Mouse (Mus musculus) thymus, adult 2 months (tissue): ENCODE results near the gene Gtf2f2. TPM values are rescaled to one million over a fixed set of nuclear protein-coding genes. Genes with fewer than 3 reads are reported as not detected.

ENCODE experiments used
- DNase-seq: peaks from one replicate; pipeline ENCODE4 v3.0.0; 2021
- H3K27ac ChIP-seq: fragments of 200-500 bp; 2 replicates; pipeline ENCODE4 v1.5.1; 2012; ENCODE audit warnings: low read length, control low read depth; ENCODE audit not compliant: control insufficient read depth, insufficient read depth
- H3K27me3 ChIP-seq: fragments of 200-500 bp; 2 replicates; pipeline ENCODE4 v1.6.1; 2012; ENCODE audit warnings: mild to moderate bottlenecking, low read length, moderate library complexity, mixed read lengths; ENCODE audit not compliant: control insufficient read depth, insufficient read depth
- H3K36me3 ChIP-seq: fragments of 200-500 bp; 2 replicates; pipeline ENCODE4 v1.6.1; 2012; ENCODE audit warnings: mild to moderate bottlenecking, low read length, moderate library complexity; ENCODE audit not compliant: control insufficient read depth, insufficient read depth
- H3K4me1 ChIP-seq: fragments of 200-500 bp; replicated peaks from 2 replicates; pipeline ENCODE4 v1.6.1; 2012; ENCODE audit warnings: low read length; ENCODE audit not compliant: control insufficient read depth, insufficient read depth
- H3K4me3 ChIP-seq: fragments of 200-500 bp; 2 replicates; pipeline ENCODE4 v1.5.1; 2012; ENCODE audit warnings: mild to moderate bottlenecking, low read length, control low read depth, moderate library complexity; ENCODE audit not compliant: control insufficient read depth, insufficient read depth
- CTCF ChIP-seq: fragments of 200-500 bp; IDR thresholded peaks from 2 replicates; pipeline ENCODE4 v1.5.1; 2012; ENCODE audit warnings: mild to moderate bottlenecking, control low read depth, low read length, moderate library complexity, borderline replicate concordance; ENCODE audit not compliant: control insufficient read depth, poor library complexity, insufficient read depth; ENCODE audit errors: extremely low read depth
- POLR2A ChIP-seq: fragments of 200-500 bp; IDR thresholded peaks from 2 replicates; pipeline ENCODE4 v1.6.1; 2012; ENCODE audit warnings: mild to moderate bottlenecking, low read length, control low read depth, moderate library complexity; ENCODE audit not compliant: control insufficient read depth, poor library complexity, insufficient read depth; ENCODE audit errors: extremely low read depth
- WGBS: fragments of 180-500 bp; shearing (Covaris S2); methylation state at CpG from one replicate; pipeline ENCODE4 v1.1.7; 2018; 5-methylcytosine and 5-hydroxymethylcytosine counted together
- polyA plus RNA-seq: library from polyadenylated mRNA; depleted of rRNA; stranded (reverse); fragments of >200 nt; gene quantifications from 2 replicates; pipeline ENCODE4 v1.2.3, GENCODE M21; 2012

Gtf2f2 gene
- polyA plus RNA-seq, 1 experiment: 4.7 TPM

DNA sequence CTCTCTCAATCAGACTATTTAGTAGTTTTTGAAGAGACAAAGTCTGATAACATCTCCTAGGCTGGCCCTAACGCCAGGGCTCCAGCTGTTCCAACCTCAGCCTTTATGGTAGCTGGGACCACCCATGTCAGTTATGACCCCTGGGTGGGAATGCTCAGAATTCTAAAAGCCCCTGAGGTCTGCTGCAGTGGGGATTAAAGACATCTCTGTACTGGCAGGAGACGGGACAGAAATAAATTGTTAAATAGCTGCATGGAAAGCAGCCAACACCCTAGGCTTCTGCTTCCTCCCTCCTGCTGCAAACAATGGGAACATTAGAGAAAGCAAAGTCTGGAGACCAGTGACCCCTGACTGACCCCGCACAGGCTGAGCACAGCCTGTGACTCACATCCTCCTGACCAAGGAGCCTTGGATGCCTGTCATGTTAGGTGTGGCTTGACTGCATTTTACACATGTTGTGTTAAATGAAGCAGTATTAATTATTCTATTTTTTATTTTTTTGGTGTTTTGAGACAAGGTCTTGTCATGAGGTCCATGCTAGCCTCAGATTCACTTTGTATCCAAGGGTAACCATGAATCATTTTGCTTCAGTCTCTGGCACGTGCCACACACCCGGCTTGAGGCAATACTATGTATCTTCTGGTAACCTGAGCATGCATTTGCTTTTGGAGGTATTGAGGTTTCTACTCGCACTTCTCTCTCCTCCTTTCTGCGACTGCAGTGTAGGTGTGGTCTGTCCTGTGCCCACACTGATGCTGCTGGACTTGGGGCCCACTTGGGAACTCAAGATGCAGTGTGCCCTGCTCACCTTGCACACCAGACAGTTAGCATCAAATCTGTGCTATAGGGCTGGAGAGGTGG, 146.9 kb downstream of the Gtf2f2 start:
- 29% methylated on average over 7 of the region's 7 CpGs for WGBS
- no peak for DNase-seq
- peaks cover 2% of the 10 kb centered on the region; the same call in 1 of the 2 replicates for H3K4me1 ChIP-seq
- no peak for TF ChIP-seq CTCF
- TF ChIP-seq POLR2A: no peak
- no peaks in the 10 kb centered on the region for H3K27me3 ChIP-seq
- H3K36me3 ChIP-seq: no peaks in the 10 kb centered on the region
- H3K4me3 ChIP-seq: no peak overlapping the region
- no peak overlapping the region for H3K27ac ChIP-seq

- 97% methylated on average over 6 of the region's 6 CpGs for WGBS
- Histone ChIP-seq H3K27me3 (no peaks in the 10 kb centered on the region), H3K27ac (no peak overlapping the region), H3K36me3 (no peaks in the 10 kb centered on the region), H3K4me1 (peaks cover 2% of the 10 kb centered on the region; the same call in 1 of the 2 replicates), H3K4me3 (no peak overlapping the region)
- no peak for TF ChIP-seq POLR2A
- TF ChIP-seq CTCF: no peak
- no peak for DNase-seq
These were observed 148.0 kb downstream of the Gtf2f2 start for GRCm38 (mm10) chr14:75862701-75863100.

DNA sequence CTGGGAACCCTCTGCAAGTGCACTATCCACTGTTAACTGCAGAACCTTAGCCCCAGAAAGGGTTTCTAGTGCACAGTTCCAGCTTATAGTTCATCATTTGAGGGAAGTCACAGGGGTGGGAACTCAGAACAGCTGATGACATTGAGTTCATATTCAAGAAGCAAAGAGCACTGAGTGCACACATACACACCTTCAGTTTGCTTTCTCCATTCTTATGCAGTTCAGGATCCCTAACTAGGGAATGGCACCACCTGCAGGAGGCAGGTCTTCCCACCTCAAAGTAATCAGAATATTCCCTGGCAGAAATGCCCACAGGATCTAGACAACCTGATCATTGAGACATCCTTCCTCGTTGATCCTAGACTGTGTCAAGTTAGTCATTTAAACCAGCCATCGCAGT, 151.0 kb downstream of the Gtf2f2 start:
- TF ChIP-seq POLR2A (no peak), CTCF (no peak)
- H3K27ac ChIP-seq: no peak overlapping the region
- H3K4me1 ChIP-seq: peaks cover 2% of the 10 kb centered on the region; the same call in 1 of the 2 replicates
- no peak overlapping the region for H3K4me3 ChIP-seq
- no peak for DNase-seq
- no peaks in the 10 kb centered on the region for H3K27me3 ChIP-seq
- 87% methylated on average over 2 of the region's 2 CpGs for whole genome bisulfite sequencing
- H3K36me3 ChIP-seq: no peaks in the 10 kb centered on the region

DNA sequence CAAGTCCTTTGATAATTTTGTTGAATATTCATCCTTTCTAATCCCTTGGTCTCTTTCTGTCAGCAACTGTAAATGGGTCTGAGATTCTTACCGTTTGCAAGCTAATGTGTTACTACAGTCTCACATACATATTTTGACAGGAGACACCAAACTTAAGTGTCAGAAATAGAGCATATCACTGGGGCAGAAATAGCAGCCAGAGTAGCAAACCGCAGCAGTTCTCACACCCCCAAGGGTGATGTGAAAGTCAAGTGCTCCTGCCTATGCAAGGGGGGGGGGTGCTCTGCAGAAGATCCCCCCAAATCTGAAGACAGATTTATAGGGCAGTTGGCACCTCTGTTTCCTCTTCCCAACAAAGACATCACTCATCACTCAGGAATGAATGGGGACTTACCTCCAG, 152.5 kb downstream of the Gtf2f2 start:
- Histone ChIP-seq H3K27me3 (no peaks in the 10 kb centered on the region), H3K4me1 (no peaks in the 10 kb centered on the region), H3K36me3 (no peaks in the 10 kb centered on the region), H3K27ac (no peak overlapping the region), H3K4me3 (no peak overlapping the region)
- TF ChIP-seq CTCF (no peak), POLR2A (no peak)
- 50% methylated on average over 2 of the region's 2 CpGs for WGBS
- DNase-seq: no peak

DNA sequence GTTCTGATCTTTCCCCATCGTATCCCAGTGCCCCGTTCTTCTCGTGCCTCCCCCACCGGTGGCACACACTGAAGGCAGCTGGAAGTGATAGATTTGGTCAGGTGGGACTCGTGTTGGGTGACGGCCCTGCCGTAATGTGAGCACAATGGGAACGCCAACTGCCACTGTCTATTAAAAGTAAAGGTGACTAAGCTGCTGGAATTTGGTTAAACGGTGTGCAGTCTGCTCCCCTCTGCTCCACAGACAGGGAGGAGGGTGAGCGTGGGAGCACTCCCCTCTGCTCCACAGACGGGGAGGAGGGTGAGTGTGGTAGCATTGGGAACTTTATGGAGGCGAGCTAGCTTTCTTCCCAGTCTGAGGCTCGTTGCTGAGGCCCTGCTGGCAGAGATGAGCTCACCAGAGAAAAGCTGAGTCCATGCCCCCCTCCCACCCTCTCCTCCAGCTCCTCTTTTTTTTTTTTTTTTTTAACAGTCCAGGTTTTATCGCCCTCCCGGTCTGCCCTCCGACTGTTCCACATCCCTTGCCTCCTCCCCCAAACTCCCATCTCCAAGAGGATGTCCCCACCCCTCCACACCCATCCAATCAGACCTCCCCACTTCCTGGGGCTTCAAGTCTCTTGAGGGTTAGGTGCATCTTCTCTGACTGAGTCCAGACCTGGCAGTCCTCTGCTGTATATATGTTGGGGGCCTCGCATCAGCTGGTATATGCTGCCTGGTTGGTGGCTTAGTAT, 155.2 kb downstream of the Gtf2f2 start:
- no peak for TF ChIP-seq CTCF
- TF ChIP-seq POLR2A: no peak
- Histone ChIP-seq H3K4me1 (no peaks in the 10 kb centered on the region), H3K27ac (no peak overlapping the region), H3K27me3 (no peaks in the 10 kb centered on the region), H3K36me3 (no peaks in the 10 kb centered on the region), H3K4me3 (no peak overlapping the region)
- 82% methylated on average over 17 of the region's 17 CpGs for WGBS
- no peak for DNase-seq

- Histone ChIP-seq H3K36me3 (peaks cover 32% of the 10 kb centered on the region), H3K4me1 (no peaks in the 10 kb centered on the region), H3K4me3 (no peak overlapping the region), H3K27me3 (no peaks in the 10 kb centered on the region), H3K27ac (no peak overlapping the region)
- 84% methylated on average over 5 of the region's 5 CpGs for WGBS
- TF ChIP-seq POLR2A (no peak), CTCF (no peak)
- DNase-seq: no peak
These were observed 158.6 kb downstream of the Gtf2f2 start for GRCm38 (mm10) chr14:75852016-75852415.
